Mouse (Mus musculus): ENCODE measurements around the gene Ralgps1.

- TF ChIP-seq GATA1 (IDR thresholded peaks at IDR 0.05; ENCODE audit: low read length) (no peak), TAL1 (IDR thresholded peaks at IDR 0.05; ENCODE audit: low read length) (no peak)
Measured at GRCm38 (mm10) chr2:33122856-33123255, 248.4 kb downstream of the Ralgps1 start.
